Mouse (Mus musculus) spleen, postnatal 36 days (tissue): ENCODE measurements around the gene Cyp4x1.
A peak's percentile ranks its signal among the peaks of the same experiment; 100 is the strongest.

ENCODE experiments used
- DNase-seq, 2 experiments: peaks; one replicate each; pipeline ENCODE4 v3.0.0; 2022; ENCODE audit warnings: low spot score in 2 of 2, mixed read lengths in 1 of 2

Gene Cyp4x1

GRCm38 (mm10) chr4:115056921-115057673, 77.0 kb downstream of the Cyp4x1 start:
- DNase-seq = peak; percentile 15 to 39

GRCm38 (mm10) chr4:115056371-115056920, 77.6 kb downstream of the Cyp4x1 start, which contains the start of gene Tal1:
Gene Tal1 (plus strand): TSS chr4:115056426.
- peak; percentile 54 to 73 for DNase-seq
